Mouse (Mus musculus): ENCODE measurements at regions not wholly inside any gene's neighbourhood (a gene's known extent, or its start where the extent isn't known, plus 50 kb on each side); places are given as distances from the start of the nearest gene placed in this dataset.

GRCm38 (mm10) chr10:38147421-38147820 lies 674.2 kb downstream of the Rfpl4b start:
- Histone ChIP-seq H3K27ac (replicated peaks) (no peak overlapping the region), H3K36me3 (replicated peaks) (no peaks in the 10 kb centered on the region), H3K27me3 (replicated peaks; ENCODE audit: low read depth, poor library complexity, severe bottlenecking) (no peaks in the 10 kb centered on the region), H3K9me3 (no peaks in the 10 kb centered on the region), H3K4me1 (no peaks in the 10 kb centered on the region), H3K4me3 (no peak overlapping the region)
- DNase-seq (ENCODE audit: low spot score) = no peak
- WGBS = 92% methylated on average over 2 of the region's 2 CpGs

GRCm38 (mm10) chr10:38139196-38139595 lies 682.4 kb downstream of the Rfpl4b start:
- Histone ChIP-seq H3K9me3 (no peaks in the 10 kb centered on the region), H3K36me3 (replicated peaks) (no peaks in the 10 kb centered on the region), H3K4me3 (no peak overlapping the region), H3K27ac (replicated peaks) (no peak overlapping the region), H3K27me3 (replicated peaks; ENCODE audit: low read depth, poor library complexity, severe bottlenecking) (no peaks in the 10 kb centered on the region), H3K4me1 (no peaks in the 10 kb centered on the region)
- DNase-seq (ENCODE audit: low spot score) = no peak

GRCm38 (mm10) chr10:38121911-38122573 lies 699.5 kb downstream of the Rfpl4b start:
- Histone ChIP-seq H3K9me3 (no peaks in the 10 kb centered on the region), H3K4me1 (peaks cover 12% of the 10 kb centered on the region), H3K27me3 (replicated peaks; ENCODE audit: low read depth, poor library complexity, severe bottlenecking) (no peaks in the 10 kb centered on the region), H3K27ac (replicated peaks) (peak overlapping the region; percentile 35; the same call in 1 of the 2 replicates), H3K36me3 (replicated peaks) (no peaks in the 10 kb centered on the region), H3K4me3 (no peak overlapping the region)
- WGBS = 50% methylated on average over 3 of the region's 3 CpGs
- DNase-seq (ENCODE audit: low spot score) = peak; percentile 81

- H3K4me3 ChIP-seq = no peak overlapping the region
- peaks cover 12% of the 10 kb centered on the region for H3K4me1 ChIP-seq
- no peak overlapping the region for H3K27ac ChIP-seq (replicated peaks)
- no peaks in the 10 kb centered on the region for H3K27me3 ChIP-seq (replicated peaks; ENCODE audit: low read depth, poor library complexity, severe bottlenecking)
- no peaks in the 10 kb centered on the region for H3K36me3 ChIP-seq (replicated peaks)
- peak; percentile 26 for DNase-seq (ENCODE audit: low spot score)
- H3K9me3 ChIP-seq = no peaks in the 10 kb centered on the region
- 36% methylated on average over 1 of the region's 1 CpGs for WGBS
These were observed 703.0 kb downstream of the Rfpl4b start for GRCm38 (mm10) chr10:38118601-38119000.

- no peaks in the 10 kb centered on the region for H3K27me3 ChIP-seq (replicated peaks; ENCODE audit: low read depth, poor library complexity, severe bottlenecking)
- 88% methylated on average over 1 of the region's 1 CpGs for WGBS
- DNase-seq (ENCODE audit: low spot score) = no peak
- H3K27ac ChIP-seq (replicated peaks) = no peak overlapping the region
- H3K4me3 ChIP-seq = no peak overlapping the region
- peaks cover 5% of the 10 kb centered on the region for H3K4me1 ChIP-seq
- H3K36me3 ChIP-seq (replicated peaks) = no peaks in the 10 kb centered on the region
- H3K9me3 ChIP-seq = no peaks in the 10 kb centered on the region
These were observed 705.1 kb downstream of the Rfpl4b start for GRCm38 (mm10) chr10:38116516-38116915.

- no peaks in the 10 kb centered on the region for H3K9me3 ChIP-seq
- WGBS = 90% methylated on average over 2 of the region's 2 CpGs
- H3K27me3 ChIP-seq (replicated peaks; ENCODE audit: low read depth, poor library complexity, severe bottlenecking) = no peaks in the 10 kb centered on the region
- no peak overlapping the region for H3K4me3 ChIP-seq
- H3K4me1 ChIP-seq = peaks cover 5% of the 10 kb centered on the region
- DNase-seq (ENCODE audit: low spot score) = no peak
- no peaks in the 10 kb centered on the region for H3K36me3 ChIP-seq (replicated peaks)
- no peak overlapping the region for H3K27ac ChIP-seq (replicated peaks)
These were observed 707.4 kb downstream of the Rfpl4b start for GRCm38 (mm10) chr10:38114194-38114593.

- no peak overlapping the region for H3K27ac ChIP-seq (replicated peaks)
- H3K4me1 ChIP-seq = no peaks in the 10 kb centered on the region
These were observed 713.0 kb downstream of the Rfpl4b start for GRCm38 (mm10) chr10:38108591-38108990.

GRCm38 (mm10) chr10:38103570-38103969 lies 718.0 kb downstream of the Rfpl4b start:
- no peaks in the 10 kb centered on the region for H3K4me1 ChIP-seq

More at GRCm38 (mm10) chr10:38108591-38108990, 713.0 kb downstream of the Rfpl4b start:
- WGBS = 82% methylated on average over 6 of the region's 6 CpGs
- Histone ChIP-seq H3K27me3 (replicated peaks; ENCODE audit: low read depth, poor library complexity, severe bottlenecking) (no peaks in the 10 kb centered on the region), H3K9me3 (no peaks in the 10 kb centered on the region), H3K36me3 (replicated peaks) (no peaks in the 10 kb centered on the region), H3K4me3 (no peak overlapping the region)
- DNase-seq (ENCODE audit: low spot score) = no peak

GRCm38 (mm10) chr10:38078521-38078920 lies 743.1 kb downstream of the Rfpl4b start:
- no peak overlapping the region for H3K4me3 ChIP-seq
- no peaks in the 10 kb centered on the region for H3K27me3 ChIP-seq (replicated peaks; ENCODE audit: low read depth, poor library complexity, severe bottlenecking)
- H3K27ac ChIP-seq (replicated peaks) = no peak overlapping the region
- whole genome bisulfite sequencing = 94% methylated on average over 2 of the region's 2 CpGs
- no peaks in the 10 kb centered on the region for H3K36me3 ChIP-seq (replicated peaks)
- H3K4me1 ChIP-seq = no peaks in the 10 kb centered on the region
- no peak for DNase-seq (ENCODE audit: low spot score)
- no peaks in the 10 kb centered on the region; the same call in 1 of the 2 replicates for H3K9me3 ChIP-seq

More at GRCm38 (mm10) chr10:38103570-38103969, 718.0 kb downstream of the Rfpl4b start:
- Histone ChIP-seq H3K9me3 (no peaks in the 10 kb centered on the region), H3K27ac (replicated peaks) (no peak overlapping the region), H3K27me3 (replicated peaks; ENCODE audit: low read depth, poor library complexity, severe bottlenecking) (no peaks in the 10 kb centered on the region), H3K36me3 (replicated peaks) (no peaks in the 10 kb centered on the region), H3K4me3 (no peak overlapping the region)
- 74% methylated on average over 1 of the region's 1 CpGs for WGBS
- no peak for DNase-seq (ENCODE audit: low spot score)

GRCm38 (mm10) chr10:38072394-38072793 lies 749.2 kb downstream of the Rfpl4b start:
- Histone ChIP-seq H3K27me3 (replicated peaks; ENCODE audit: low read depth, poor library complexity, severe bottlenecking) (no peaks in the 10 kb centered on the region), H3K27ac (replicated peaks) (no peak overlapping the region), H3K36me3 (replicated peaks) (no peaks in the 10 kb centered on the region), H3K4me1 (no peaks in the 10 kb centered on the region), H3K4me3 (no peak overlapping the region), H3K9me3 (no peaks in the 10 kb centered on the region)
- DNase-seq (ENCODE audit: low spot score) = no peak
- 95% methylated on average over 1 of the region's 1 CpGs for WGBS

GRCm38 (mm10) chr10:38059050-38059449 lies 762.5 kb downstream of the Rfpl4b start:
- 90% methylated on average over 8 of the region's 8 CpGs for WGBS
- Histone ChIP-seq H3K4me1 (no peaks in the 10 kb centered on the region), H3K4me3 (no peak overlapping the region), H3K9me3 (peaks cover 21% of the 10 kb centered on the region), H3K27ac (replicated peaks) (no peak overlapping the region), H3K36me3 (replicated peaks) (0 out of 2 replicates have a peak, but pooled peaks cover 2% of the 10 kb centered on the region), H3K27me3 (replicated peaks; ENCODE audit: low read depth, poor library complexity, severe bottlenecking) (no peaks in the 10 kb centered on the region)
- DNase-seq (ENCODE audit: low spot score) = no peak

- H3K4me1 ChIP-seq = no peaks in the 10 kb centered on the region
- WGBS = 86% methylated on average over 2 of the region's 2 CpGs
- H3K27ac ChIP-seq (replicated peaks) = no peak overlapping the region
- DNase-seq (ENCODE audit: low spot score) = no peak
- H3K27me3 ChIP-seq (replicated peaks; ENCODE audit: low read depth, poor library complexity, severe bottlenecking) = no peaks in the 10 kb centered on the region
- H3K9me3 ChIP-seq = no peaks in the 10 kb centered on the region
- no peaks in the 10 kb centered on the region for H3K36me3 ChIP-seq (replicated peaks)
- H3K4me3 ChIP-seq = no peak overlapping the region
These were observed 811.1 kb downstream of the Rfpl4b start for GRCm38 (mm10) chr10:38010452-38010851.

- no peak for DNase-seq (ENCODE audit: low spot score)
- Histone ChIP-seq H3K36me3 (replicated peaks) (no peaks in the 10 kb centered on the region), H3K27ac (replicated peaks) (no peak overlapping the region), H3K4me3 (no peak overlapping the region), H3K4me1 (no peaks in the 10 kb centered on the region), H3K9me3 (no peaks in the 10 kb centered on the region), H3K27me3 (replicated peaks; ENCODE audit: low read depth, poor library complexity, severe bottlenecking) (no peaks in the 10 kb centered on the region)
These were observed 825.7 kb downstream of the Rfpl4b start for GRCm38 (mm10) chr10:37995691-37996445.

Data from embryonic facial prominence, embryonic 10.5 days (tissue).